Mouse (Mus musculus): ENCODE data around the gene Gm20662. TPM values are rescaled to one million over a fixed set of nuclear protein-coding genes. Genes with fewer than 3 reads are reported as not detected.
A peak's percentile ranks its signal among the peaks of the same experiment; 100 is the strongest.

The Gm20662 gene
- polyA plus RNA-seq, 1 experiment from 2014 or later = 0.64 TPM

- Histone ChIP-seq H3K9ac (replicated peaks; ENCODE audit: low read length) (no peak overlapping the region), H3K4me2 (replicated peaks; ENCODE audit: low read depth, low read length) (no peak overlapping the region), H3K4me1 (ENCODE audit: insufficient read depth, low read length) (no peaks in the 10 kb centered on the region), H3K36me3 (ENCODE audit: insufficient read depth, low read length) (peaks cover 30% of the 10 kb centered on the region), H3K9me3 (ENCODE audit: low read length) (no peaks in the 10 kb centered on the region), H3K4me3 (ENCODE audit: low read length) (no peak overlapping the region), H3K27ac (ENCODE audit: low read length) (no peak overlapping the region), H3K27me3 (ENCODE audit: insufficient read depth, low read length) (no peaks in the 10 kb centered on the region)
- ATAC-seq (ENCODE audit: low FRiP score, low TSS enrichment) = no peak
- WGBS = 93% methylated on average over 2 of the region's 2 CpGs
Observed at GRCm38 (mm10) chr9:108035331-108036156, 39.4 kb downstream of the Gm20662 start.

- Histone ChIP-seq H3K4me3 (ENCODE audit: low read length) (no peak overlapping the region), H3K4me1 (ENCODE audit: insufficient read depth, low read length) (peaks cover 16% of the 10 kb centered on the region), H3K9ac (replicated peaks; ENCODE audit: low read length) (no peak overlapping the region), H3K4me2 (replicated peaks; ENCODE audit: low read depth, low read length) (no peak overlapping the region), H3K27me3 (ENCODE audit: insufficient read depth, low read length) (no peaks in the 10 kb centered on the region), H3K27ac (ENCODE audit: low read length) (no peak overlapping the region), H3K36me3 (ENCODE audit: insufficient read depth, low read length) (peaks cover 40% of the 10 kb centered on the region), H3K9me3 (ENCODE audit: low read length) (no peaks in the 10 kb centered on the region)
- ATAC-seq (ENCODE audit: low FRiP score, low TSS enrichment) = no peak
- 96% methylated on average over 8 of the region's 8 CpGs for WGBS
Observed at GRCm38 (mm10) chr9:108044751-108045492, 48.8 kb downstream of the Gm20662 start.

- Histone ChIP-seq H3K9me3 (ENCODE audit: low read length) (no peaks in the 10 kb centered on the region), H3K27ac (ENCODE audit: low read length) (no peak overlapping the region), H3K36me3 (ENCODE audit: insufficient read depth, low read length) (peaks cover 42% of the 10 kb centered on the region), H3K4me3 (ENCODE audit: low read length) (no peak overlapping the region), H3K4me1 (ENCODE audit: insufficient read depth, low read length) (peaks cover 23% of the 10 kb centered on the region), H3K27me3 (ENCODE audit: insufficient read depth, low read length) (no peaks in the 10 kb centered on the region), H3K4me2 (replicated peaks; ENCODE audit: low read depth, low read length) (no peak overlapping the region), H3K9ac (replicated peaks; ENCODE audit: low read length) (no peak overlapping the region)
- 95% methylated on average over 4 of the region's 4 CpGs for WGBS
- no peak for ATAC-seq (ENCODE audit: low FRiP score, low TSS enrichment)
Observed at GRCm38 (mm10) chr9:108046582-108046981, 50.4 kb downstream of the Gm20662 start.

- Histone ChIP-seq H3K27ac (ENCODE audit: low read length) (peak overlapping the region; percentile 66), H3K4me1 (ENCODE audit: insufficient read depth, low read length) (peaks cover 23% of the 10 kb centered on the region), H3K9me3 (ENCODE audit: low read length) (no peaks in the 10 kb centered on the region), H3K27me3 (ENCODE audit: insufficient read depth, low read length) (no peaks in the 10 kb centered on the region), H3K9ac (replicated peaks; ENCODE audit: low read length) (peak overlapping the region; percentile 62), H3K4me3 (ENCODE audit: low read length) (peak overlapping the region; percentile 89), H3K36me3 (ENCODE audit: insufficient read depth, low read length) (peaks cover 41% of the 10 kb centered on the region), H3K4me2 (replicated peaks; ENCODE audit: low read depth, low read length) (peak overlapping the region; percentile 90)
- 41% methylated on average over 17 of the region's 17 CpGs for WGBS
- no peak for ATAC-seq (ENCODE audit: low FRiP score, low TSS enrichment)
Observed at GRCm38 (mm10) chr9:108047601-108048565, 51.7 kb downstream of the Gm20662 start.

- Histone ChIP-seq H3K36me3 (ENCODE audit: insufficient read depth, low read length) (peaks cover 38% of the 10 kb centered on the region), H3K4me1 (ENCODE audit: insufficient read depth, low read length) (peaks cover 27% of the 10 kb centered on the region), H3K9me3 (ENCODE audit: low read length) (no peaks in the 10 kb centered on the region), H3K9ac (replicated peaks; ENCODE audit: low read length) (peak overlapping the region; percentile 62), H3K4me3 (ENCODE audit: low read length) (peak overlapping the region; percentile 89), H3K27me3 (ENCODE audit: insufficient read depth, low read length) (no peaks in the 10 kb centered on the region), H3K27ac (ENCODE audit: low read length) (peak overlapping the region; percentile 66), H3K4me2 (replicated peaks; ENCODE audit: low read depth, low read length) (peak overlapping the region; percentile 90)
- under 1% methylated on average over 19 of the region's 19 CpGs for WGBS
- peak; percentile 47 for ATAC-seq (ENCODE audit: low FRiP score, low TSS enrichment)
Observed at GRCm38 (mm10) chr9:108048566-108048955, 52.4 kb downstream of the Gm20662 start.

GRCm38 (mm10) chr9:108049016-108049455, 52.9 kb downstream of the Gm20662 start, which contains the start of gene Gmppb:
Gmppb (plus strand) TSS chr9:108049242.
- peak within 1 kb of the TSS; percentile 81 for H3K9ac ChIP-seq (replicated peaks; ENCODE audit: low read length)
- H3K27me3 ChIP-seq (ENCODE audit: insufficient read depth, low read length) = no peaks in the 10 kb centered on the region
- H3K27ac ChIP-seq (ENCODE audit: low read length) = peak within 1 kb of the TSS; percentile 72
- no peaks in the 10 kb centered on the region for H3K9me3 ChIP-seq (ENCODE audit: low read length)
- H3K4me1 ChIP-seq (ENCODE audit: insufficient read depth, low read length) = peaks cover 27% of the 10 kb centered on the region
- peaks cover 41% of the 10 kb centered on the region for H3K36me3 ChIP-seq (ENCODE audit: insufficient read depth, low read length)
- WGBS = under 1% methylated on average over 33 of the region's 39 CpGs
- peak within 1 kb of the TSS; percentile 89 for H3K4me3 ChIP-seq (ENCODE audit: low read length)
- ATAC-seq (ENCODE audit: low FRiP score, low TSS enrichment) = peak; percentile 95
- peak within 1 kb of the TSS; percentile 90 for H3K4me2 ChIP-seq (replicated peaks; ENCODE audit: low read depth, low read length)

- H3K4me1 ChIP-seq (ENCODE audit: insufficient read depth, low read length) = peaks cover 27% of the 10 kb centered on the region
- H3K27me3 ChIP-seq (ENCODE audit: insufficient read depth, low read length) = no peaks in the 10 kb centered on the region
- peak overlapping the region; percentile 81 for H3K9ac ChIP-seq (replicated peaks; ENCODE audit: low read length)
- ATAC-seq (ENCODE audit: low FRiP score, low TSS enrichment) = no peak
- H3K4me3 ChIP-seq (ENCODE audit: low read length) = peak overlapping the region; percentile 89
- WGBS = 39% methylated on average over 15 of the region's 15 CpGs
- H3K27ac ChIP-seq (ENCODE audit: low read length) = peak overlapping the region; percentile 72
- peaks cover 46% of the 10 kb centered on the region for H3K36me3 ChIP-seq (ENCODE audit: insufficient read depth, low read length)
- H3K9me3 ChIP-seq (ENCODE audit: low read length) = no peaks in the 10 kb centered on the region
- H3K4me2 ChIP-seq (replicated peaks; ENCODE audit: low read depth, low read length) = peak overlapping the region; percentile 90
Observed at GRCm38 (mm10) chr9:108049561-108050251, 53.6 kb downstream of the Gm20662 start.

GRCm38 (mm10) chr9:108051184-108051930, 55.2 kb downstream of the Gm20662 start:
- Histone ChIP-seq H3K4me2 (replicated peaks; ENCODE audit: low read depth, low read length) (no peak overlapping the region), H3K4me1 (ENCODE audit: insufficient read depth, low read length) (peaks cover 27% of the 10 kb centered on the region), H3K9me3 (ENCODE audit: low read length) (no peaks in the 10 kb centered on the region), H3K4me3 (ENCODE audit: low read length) (no peak overlapping the region), H3K36me3 (ENCODE audit: insufficient read depth, low read length) (peaks cover 48% of the 10 kb centered on the region), H3K27me3 (ENCODE audit: insufficient read depth, low read length) (no peaks in the 10 kb centered on the region), H3K27ac (ENCODE audit: low read length) (no peak overlapping the region), H3K9ac (replicated peaks; ENCODE audit: low read length) (no peak overlapping the region)
- WGBS = 92% methylated on average over 15 of the region's 15 CpGs
- no peak for ATAC-seq (ENCODE audit: low FRiP score, low TSS enrichment)
